Mouse (Mus musculus): ENCODE measurements around the gene Atp6v0a4. TPM values are rescaled to one million over a fixed set of nuclear protein-coding genes. Genes with fewer than 3 reads are reported as not detected.

Atp6v0a4 gene
- polyA plus RNA-seq, 1 experiment = 0.01 TPM

DNA sequence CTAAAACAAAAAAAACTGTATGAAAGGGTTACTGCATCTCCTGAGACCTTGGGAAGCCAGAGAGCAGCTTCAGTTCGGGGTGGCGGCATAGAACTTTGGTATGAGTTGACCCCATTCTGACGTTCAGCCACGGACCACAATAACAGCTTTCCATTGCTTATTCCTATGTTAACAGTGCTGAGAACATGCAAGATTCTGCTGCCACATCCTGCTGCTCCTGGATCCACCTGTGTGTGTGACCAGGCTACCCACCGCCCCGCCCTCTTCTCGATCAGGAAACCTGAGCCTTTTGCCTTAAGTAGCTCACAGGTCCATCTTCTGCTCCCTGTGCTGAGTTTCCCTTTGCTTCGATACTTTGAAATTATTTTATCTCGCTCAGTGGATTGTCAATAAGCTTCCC, 18.5 kb downstream of the Atp6v0a4 start:
- Histone ChIP-seq H3K4me2 (ENCODE audit: low read depth) (no peak overlapping the region), H3K36me3 (ENCODE audit: control insufficient read depth, insufficient read depth) (no peaks in the 10 kb centered on the region), H3K79me2 (ENCODE audit: control insufficient read depth, insufficient read depth) (no peaks in the 10 kb centered on the region), H3K4me3 (no peak overlapping the region), H3K27me3 (ENCODE audit: control insufficient read depth, insufficient read depth, insufficient read length) (no peaks in the 10 kb centered on the region), H3ac (ENCODE audit: control insufficient read depth, insufficient read length) (no peak overlapping the region)
- TF ChIP-seq CEBPB (IDR thresholded peaks at IDR 0.05; ENCODE audit: insufficient read depth, poor library complexity, severe bottlenecking) (no peak), MYOD1 (IDR thresholded peaks at IDR 0.05; ENCODE audit: control insufficient read depth in 1 of 3, insufficient read length in 2 of 3, low read depth in 2 of 3) (no peak), REST (IDR thresholded peaks at IDR 0.05; ENCODE audit: insufficient read depth, insufficient read length) (no peak), TCF12 (IDR thresholded peaks at IDR 0.05; ENCODE audit: insufficient read depth, poor library complexity, severe bottlenecking) (no peak), USF1 (IDR thresholded peaks at IDR 0.05; ENCODE audit: low read depth) (no peak), MAX (IDR thresholded peaks at IDR 0.05; ENCODE audit: low read depth) (no peak), TCF3 (IDR thresholded peaks at IDR 0.05; ENCODE audit: insufficient read length, low read depth) (no peak), POLR2A (IDR thresholded peaks at IDR 0.05; ENCODE audit: insufficient read length, low read depth) (no peak), SRF (IDR thresholded peaks at IDR 0.05; ENCODE audit: control insufficient read depth, insufficient read length, low read depth) (no peak), MYOG (IDR thresholded peaks at IDR 0.05; ENCODE audit: control insufficient read depth in 1 of 3, insufficient read depth in 1 of 3, insufficient read length in 2 of 3, low read depth in 2 of 3) (no peak), POLR2AphosphoS2 (IDR thresholded peaks at IDR 0.05; ENCODE audit: insufficient read length, low read depth) (no peak), E2F4 (IDR thresholded peaks at IDR 0.05; ENCODE audit: insufficient read depth) (no peak)

DNA sequence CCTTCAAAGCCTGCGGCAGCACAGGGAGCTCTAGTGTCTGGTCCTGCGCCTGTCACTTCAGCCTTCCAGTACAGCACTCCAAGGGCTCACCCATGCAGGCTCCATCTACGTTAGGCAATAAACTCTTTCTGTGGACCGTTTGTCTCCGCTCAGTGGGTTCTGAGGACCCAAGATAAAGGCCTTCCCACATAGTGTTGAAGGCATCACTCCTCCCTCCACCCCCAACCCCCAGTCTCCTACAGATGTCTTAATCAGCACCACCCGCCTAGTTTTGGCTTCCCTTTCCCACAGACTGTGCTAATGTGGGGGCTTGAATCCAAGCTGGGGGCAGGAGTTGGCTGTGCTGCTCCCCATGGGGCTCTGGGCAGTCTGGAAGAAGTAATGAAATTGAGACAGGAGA, 20.6 kb downstream of the Atp6v0a4 start:
- Histone ChIP-seq H3K4me3 (no peak overlapping the region), H3K36me3 (ENCODE audit: control insufficient read depth, insufficient read depth) (no peaks in the 10 kb centered on the region), H3ac (ENCODE audit: control insufficient read depth, insufficient read length) (no peak overlapping the region), H3K4me2 (ENCODE audit: low read depth) (no peak overlapping the region), H3K79me2 (ENCODE audit: control insufficient read depth, insufficient read depth) (no peaks in the 10 kb centered on the region), H3K27me3 (ENCODE audit: control insufficient read depth, insufficient read depth, insufficient read length) (no peaks in the 10 kb centered on the region)
- no peak for TF ChIP-seq USF1 (IDR thresholded peaks at IDR 0.05; ENCODE audit: low read depth)
- TF ChIP-seq MAX (IDR thresholded peaks at IDR 0.05; ENCODE audit: low read depth) = no peak
- TF ChIP-seq MYOD1 (IDR thresholded peaks at IDR 0.05; ENCODE audit: control insufficient read depth in 1 of 3, insufficient read length in 2 of 3, low read depth in 2 of 3) = no peak
- no peak for TF ChIP-seq MYOG (IDR thresholded peaks at IDR 0.05; ENCODE audit: control insufficient read depth in 1 of 3, insufficient read depth in 1 of 3, insufficient read length in 2 of 3, low read depth in 2 of 3)
- no peak for TF ChIP-seq POLR2A (IDR thresholded peaks at IDR 0.05; ENCODE audit: insufficient read length, low read depth)
- TF ChIP-seq SRF (IDR thresholded peaks at IDR 0.05; ENCODE audit: control insufficient read depth, insufficient read length, low read depth) = no peak
- no peak for TF ChIP-seq CEBPB (IDR thresholded peaks at IDR 0.05; ENCODE audit: insufficient read depth, poor library complexity, severe bottlenecking)
- TF ChIP-seq REST (IDR thresholded peaks at IDR 0.05; ENCODE audit: insufficient read depth, insufficient read length) = no peak
- no peak for TF ChIP-seq POLR2AphosphoS2 (IDR thresholded peaks at IDR 0.05; ENCODE audit: insufficient read length, low read depth)
- TF ChIP-seq TCF12 (IDR thresholded peaks at IDR 0.05; ENCODE audit: insufficient read depth, poor library complexity, severe bottlenecking) = no peak
- no peak for TF ChIP-seq TCF3 (IDR thresholded peaks at IDR 0.05; ENCODE audit: insufficient read length, low read depth)
- no peak for TF ChIP-seq E2F4 (IDR thresholded peaks at IDR 0.05; ENCODE audit: insufficient read depth)

DNA sequence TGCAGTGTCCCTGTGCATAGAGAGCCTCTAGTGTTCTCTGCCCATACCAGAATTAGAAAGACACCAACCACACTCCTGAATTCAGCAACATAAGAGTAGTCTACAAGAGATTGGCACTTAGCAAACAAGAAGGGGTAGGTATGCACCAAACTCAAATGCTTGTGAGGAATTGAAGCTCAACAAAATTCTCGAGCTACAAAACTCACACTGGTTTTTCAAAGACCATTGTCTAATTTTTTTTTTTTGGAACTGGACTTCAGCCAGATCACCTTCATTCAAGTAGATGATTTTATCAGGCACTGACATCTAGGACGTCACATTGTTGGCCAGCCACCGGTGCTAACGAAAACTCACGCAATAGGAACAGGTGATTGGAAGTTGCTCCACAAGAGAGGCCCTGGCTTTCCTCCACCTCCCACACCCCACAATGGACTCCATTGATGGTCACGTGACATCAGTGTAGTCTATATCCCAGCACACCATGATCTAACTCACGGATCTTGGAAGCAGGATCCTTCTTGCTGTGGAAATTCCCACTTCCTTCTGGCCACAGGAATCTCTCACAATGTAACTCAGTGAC, 22.1 kb downstream of the Atp6v0a4 start:
- no peaks in the 10 kb centered on the region for H3K79me2 ChIP-seq (ENCODE audit: control insufficient read depth, insufficient read depth)
- H3K36me3 ChIP-seq (ENCODE audit: control insufficient read depth, insufficient read depth) = no peaks in the 10 kb centered on the region
- no peak overlapping the region for H3K4me2 ChIP-seq (ENCODE audit: low read depth)
- H3ac ChIP-seq (ENCODE audit: control insufficient read depth, insufficient read length) = no peak overlapping the region
- TF ChIP-seq TCF12 (IDR thresholded peaks at IDR 0.05; ENCODE audit: insufficient read depth, poor library complexity, severe bottlenecking) = no peak
- no peak for TF ChIP-seq REST (IDR thresholded peaks at IDR 0.05; ENCODE audit: insufficient read depth, insufficient read length)
- no peak for TF ChIP-seq MYOD1 (IDR thresholded peaks at IDR 0.05; ENCODE audit: control insufficient read depth in 1 of 3, insufficient read length in 2 of 3, low read depth in 2 of 3)
- no peak for TF ChIP-seq POLR2A (IDR thresholded peaks at IDR 0.05; ENCODE audit: insufficient read length, low read depth)
- TF ChIP-seq MYOG (IDR thresholded peaks at IDR 0.05; ENCODE audit: control insufficient read depth in 1 of 3, insufficient read depth in 1 of 3, insufficient read length in 2 of 3, low read depth in 2 of 3) = no peak
- TF ChIP-seq POLR2AphosphoS2 (IDR thresholded peaks at IDR 0.05; ENCODE audit: insufficient read length, low read depth) = no peak
- TF ChIP-seq MAX (IDR thresholded peaks at IDR 0.05; ENCODE audit: low read depth) = no peak
- no peak for TF ChIP-seq SRF (IDR thresholded peaks at IDR 0.05; ENCODE audit: control insufficient read depth, insufficient read length, low read depth)
- TF ChIP-seq USF1 (IDR thresholded peaks at IDR 0.05; ENCODE audit: low read depth) = no peak
- TF ChIP-seq E2F4 (IDR thresholded peaks at IDR 0.05; ENCODE audit: insufficient read depth) = no peak
- TF ChIP-seq TCF3 (IDR thresholded peaks at IDR 0.05; ENCODE audit: insufficient read length, low read depth) = no peak
- TF ChIP-seq CEBPB (IDR thresholded peaks at IDR 0.05; ENCODE audit: insufficient read depth, poor library complexity, severe bottlenecking) = no peak
- H3K27me3 ChIP-seq (ENCODE audit: control insufficient read depth, insufficient read depth, insufficient read length) = no peaks in the 10 kb centered on the region
- no peak overlapping the region for H3K4me3 ChIP-seq

DNA sequence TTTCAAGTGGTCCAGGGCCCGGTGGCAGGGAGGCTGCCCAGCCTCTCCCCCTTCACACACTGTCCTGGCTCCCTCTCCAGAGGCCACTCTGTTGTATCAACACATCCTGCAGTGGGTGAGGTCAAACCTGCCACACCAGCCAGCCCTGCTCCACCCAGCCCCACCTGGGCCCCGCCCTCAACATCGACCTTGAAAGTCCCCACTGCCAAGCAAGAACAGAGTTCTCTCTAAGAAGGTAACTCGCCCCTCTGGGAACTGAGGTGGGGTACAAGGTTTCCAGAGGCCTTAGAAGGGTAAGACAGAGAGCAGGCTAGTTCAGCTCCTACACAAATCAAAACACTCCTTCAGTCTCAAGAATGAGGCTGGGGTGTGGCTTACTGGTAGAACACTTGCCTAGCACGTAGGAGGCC, 27.4 kb downstream of the Atp6v0a4 start:
- no peak overlapping the region for H3K4me3 ChIP-seq
- H3K27me3 ChIP-seq (ENCODE audit: control insufficient read depth, insufficient read depth, insufficient read length) = no peaks in the 10 kb centered on the region
- H3K36me3 ChIP-seq (ENCODE audit: control insufficient read depth, insufficient read depth) = no peaks in the 10 kb centered on the region
- no peak overlapping the region for H3K4me2 ChIP-seq (ENCODE audit: low read depth)
- no peaks in the 10 kb centered on the region for H3K79me2 ChIP-seq (ENCODE audit: control insufficient read depth, insufficient read depth)
- TF ChIP-seq SRF (IDR thresholded peaks at IDR 0.05; ENCODE audit: control insufficient read depth, insufficient read length, low read depth) = no peak
- no peak for TF ChIP-seq CEBPB (IDR thresholded peaks at IDR 0.05; ENCODE audit: insufficient read depth, poor library complexity, severe bottlenecking)
- no peak for TF ChIP-seq TCF3 (IDR thresholded peaks at IDR 0.05; ENCODE audit: insufficient read length, low read depth)
- no peak for TF ChIP-seq E2F4 (IDR thresholded peaks at IDR 0.05; ENCODE audit: insufficient read depth)
- no peak for TF ChIP-seq POLR2A (IDR thresholded peaks at IDR 0.05; ENCODE audit: insufficient read length, low read depth)
- TF ChIP-seq MAX (IDR thresholded peaks at IDR 0.05; ENCODE audit: low read depth) = no peak
- no peak overlapping the region for H3ac ChIP-seq (ENCODE audit: control insufficient read depth, insufficient read length)
